Mouse (Mus musculus) C2C12 (cell line): ENCODE measurements around the gene Rarb. TPM values are rescaled to one million over a fixed set of nuclear protein-coding genes. Genes with fewer than 3 reads are reported as not detected.

Source experiments
- H3K27me3 ChIP-seq: one replicate; pipeline ENCODE4 v1.6.1; 2011; ENCODE audit not compliant: control insufficient read depth, insufficient read depth, insufficient read length
- H3K36me3 ChIP-seq: one replicate; pipeline ENCODE4 v1.6.1; 2011; ENCODE audit not compliant: control insufficient read depth, insufficient read depth
- H3K4me3 ChIP-seq: one replicate; pipeline ENCODE4 v1.5.1; 2011; ENCODE audit warnings: mild to moderate bottlenecking, control low read depth; ENCODE audit not compliant: poor library complexity, insufficient read depth, severe bottlenecking
- H3K79me2 ChIP-seq: one replicate; pipeline ENCODE4 v1.6.1; 2011; ENCODE audit not compliant: control insufficient read depth, insufficient read depth
- H3K79me3 ChIP-seq: one replicate; pipeline ENCODE4 v1.6.1; 2011; ENCODE audit warnings: low read depth, control low read depth
- H3ac ChIP-seq: one replicate; pipeline ENCODE3; 2011; ENCODE audit warnings: low read depth; ENCODE audit not compliant: control insufficient read depth, insufficient read length
- CEBPB ChIP-seq: IDR thresholded peaks from one replicate; pipeline ENCODE4 v1.6.1; 2011; ENCODE audit warnings: low read depth, mild to moderate bottlenecking, control low read depth, moderate library complexity
- CTCF ChIP-seq: IDR thresholded peaks from one replicate; pipeline ENCODE4 v1.5.1; 2011; ENCODE audit not compliant: control insufficient read depth, insufficient read depth, insufficient read length
- FOSL1 ChIP-seq: IDR thresholded peaks from one replicate; pipeline ENCODE4 v1.8.0; 2011; ENCODE audit warnings: mild to moderate bottlenecking, low read length; ENCODE audit not compliant: poor library complexity, insufficient read depth, severe bottlenecking
- MAX ChIP-seq: IDR thresholded peaks from one replicate; pipeline ENCODE4 v1.6.1; 2011; ENCODE audit warnings: mild to moderate bottlenecking, control low read depth
- MYOD1 ChIP-seq: IDR thresholded peaks from one replicate; pipeline ENCODE4 v1.6.1; 2011; ENCODE audit warnings: low read depth; ENCODE audit not compliant: control insufficient read depth, insufficient read length
- MYOG ChIP-seq: IDR thresholded peaks from one replicate; pipeline ENCODE4 v1.6.1; 2011; ENCODE audit not compliant: control insufficient read depth, insufficient read length; ENCODE audit errors: extremely low read depth
- USF1 ChIP-seq: IDR thresholded peaks from one replicate; pipeline ENCODE4 v1.6.1; 2011; ENCODE audit warnings: low read depth, mild to moderate bottlenecking, control low read depth, moderate library complexity
- polyA plus RNA-seq: library from polyadenylated mRNA; unstranded; fragments of >200 nt; fragmentation: generic; extraction: Trizol; gene quantifications from one replicate; pipeline ENCODE4 v1.2.1, GENCODE M21; 2012; ENCODE audit warnings: missing spikeins

The Rarb gene
- polyA plus RNA-seq, 1 experiment: 0.06 TPM

DNA sequence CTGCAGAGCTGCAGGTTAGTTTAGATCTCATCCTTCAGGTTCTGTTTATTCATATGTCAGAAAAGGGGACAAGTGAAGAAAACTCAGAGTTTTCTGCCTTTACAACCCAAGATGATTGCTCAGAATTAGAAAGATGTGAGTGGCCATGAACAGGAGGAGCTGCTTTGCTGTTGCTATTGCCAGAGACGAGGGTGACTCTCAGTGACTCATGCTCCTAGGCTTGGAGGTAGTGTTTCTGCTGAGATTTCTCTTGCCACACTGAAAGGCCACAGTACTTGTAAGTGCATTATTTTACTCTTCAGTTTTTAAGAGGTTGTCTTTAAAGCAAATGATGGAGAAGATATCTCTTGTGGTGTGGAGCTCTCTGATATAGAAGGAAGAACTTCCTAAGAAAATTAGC lies 277.3 kb downstream of the Rarb start:
- no peak overlapping the region for H3ac ChIP-seq
- H3K36me3 ChIP-seq: no peaks in the 10 kb centered on the region
- TF ChIP-seq CEBPB: no peak
- no peak for TF ChIP-seq MYOD1
- no peak for TF ChIP-seq FOSL1
- no peak for TF ChIP-seq MAX
- no peak for TF ChIP-seq CTCF

GRCm38 (mm10) chr14:16537433-16537832 lies 281.5 kb downstream of the Rarb start:
- H3K27me3 ChIP-seq: no peaks in the 10 kb centered on the region
- H3K79me2 ChIP-seq: no peaks in the 10 kb centered on the region
- H3K79me3 ChIP-seq: no peaks in the 10 kb centered on the region
- no peaks in the 10 kb centered on the region for H3K36me3 ChIP-seq
- no peak for TF ChIP-seq CEBPB
- TF ChIP-seq USF1: no peak
- TF ChIP-seq FOSL1: no peak
- no peak for TF ChIP-seq MYOG
- TF ChIP-seq MAX: no peak
- TF ChIP-seq MYOD1: no peak
- TF ChIP-seq CTCF: no peak
- H3ac ChIP-seq: no peak overlapping the region
- no peak overlapping the region for H3K4me3 ChIP-seq

More for the DNA sequence above, 277.3 kb downstream of the Rarb start:
- Histone ChIP-seq H3K27me3 (no peaks in the 10 kb centered on the region), H3K79me2 (no peaks in the 10 kb centered on the region), H3K4me3 (no peak overlapping the region), H3K79me3 (no peaks in the 10 kb centered on the region)

DNA sequence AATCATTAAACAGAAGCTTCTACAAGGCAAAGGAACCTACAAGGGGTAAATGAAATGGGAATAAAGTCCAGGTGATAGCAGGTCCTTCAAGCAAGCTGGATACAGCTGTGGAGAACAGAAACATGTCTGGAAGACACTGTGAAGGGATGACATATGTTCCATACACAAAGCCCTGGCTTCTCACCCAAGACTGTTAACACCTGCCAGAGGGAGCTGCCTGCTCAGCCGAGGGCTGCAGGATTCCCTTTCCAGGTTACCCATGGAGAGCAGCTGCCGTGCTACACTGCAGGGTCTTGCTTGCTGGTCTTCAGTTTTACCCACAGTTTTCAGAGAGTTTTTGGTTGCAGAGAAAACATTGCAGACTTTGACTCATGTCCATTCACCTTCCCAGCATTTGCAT lies 290.3 kb downstream of the Rarb start:
- Histone ChIP-seq H3K4me3 (no peak overlapping the region), H3K36me3 (no peaks in the 10 kb centered on the region), H3K27me3 (no peaks in the 10 kb centered on the region), H3K79me3 (no peaks in the 10 kb centered on the region), H3K79me2 (no peaks in the 10 kb centered on the region), H3ac (no peak overlapping the region)
- no peak for TF ChIP-seq CEBPB
- no peak for TF ChIP-seq MYOG

DNA sequence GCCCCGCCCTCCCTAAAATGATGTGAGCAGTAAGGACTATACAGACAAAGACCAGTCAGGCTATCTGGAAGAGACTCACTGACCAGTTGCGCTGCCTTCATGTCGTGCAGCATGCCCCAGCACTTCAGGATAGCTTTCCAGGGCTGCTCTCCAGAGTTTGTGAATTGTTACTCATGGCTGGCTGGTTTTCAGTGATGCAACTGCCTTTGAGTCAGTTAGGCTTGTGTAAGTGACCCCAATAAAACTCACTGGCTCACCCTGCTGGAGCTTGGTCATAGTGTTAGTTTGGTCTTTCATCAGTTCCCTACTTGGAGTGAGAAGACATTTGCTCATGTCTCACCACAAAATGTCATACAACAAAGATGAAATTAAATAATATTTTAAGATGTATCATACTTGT lies 292.8 kb downstream of the Rarb start:
- no peaks in the 10 kb centered on the region for H3K27me3 ChIP-seq
- no peaks in the 10 kb centered on the region for H3K79me3 ChIP-seq
- no peak overlapping the region for H3K4me3 ChIP-seq
- TF ChIP-seq USF1 (no peak), MYOG (no peak), FOSL1 (no peak), CTCF (no peak), MYOD1 (no peak), CEBPB (peak; percentile 37), MAX (no peak)
- H3ac ChIP-seq: no peak overlapping the region
- no peaks in the 10 kb centered on the region for H3K79me2 ChIP-seq
- H3K36me3 ChIP-seq: no peaks in the 10 kb centered on the region

GRCm38 (mm10) chr14:16525137-16525924 lies 293.6 kb downstream of the Rarb start:
- H3K79me2 ChIP-seq: no peaks in the 10 kb centered on the region
- H3ac ChIP-seq: no peak overlapping the region
- H3K36me3 ChIP-seq: no peaks in the 10 kb centered on the region
- H3K27me3 ChIP-seq: no peaks in the 10 kb centered on the region
- TF ChIP-seq FOSL1 (no peak), CEBPB (no peak), MYOD1 (no peak), MAX (no peak), CTCF (no peak), USF1 (no peak), MYOG (no peak)
- no peak overlapping the region for H3K4me3 ChIP-seq
- H3K79me3 ChIP-seq: no peaks in the 10 kb centered on the region

GRCm38 (mm10) chr14:16522852-16523251 lies 296.1 kb downstream of the Rarb start:
- no peaks in the 10 kb centered on the region for H3K27me3 ChIP-seq
- H3K4me3 ChIP-seq: no peak overlapping the region
- H3K36me3 ChIP-seq: no peaks in the 10 kb centered on the region
- H3ac ChIP-seq: no peak overlapping the region
- no peaks in the 10 kb centered on the region for H3K79me3 ChIP-seq
- H3K79me2 ChIP-seq: no peaks in the 10 kb centered on the region
- TF ChIP-seq CEBPB (no peak), MYOG (no peak), CTCF (no peak), USF1 (no peak), FOSL1 (no peak), MAX (no peak), MYOD1 (no peak)
